ENCODE assay signal across 8 mouse cellular contexts in genomic region chr6:41136717-41137400, GRCm38 (mm10).
A peak's percentile ranks its signal among the peaks of the same experiment; 100 is the strongest.
DNase-seq lines count a peak whose midpoint lies in the region; ATAC-seq and TF ChIP-seq lines count a peak whose summit lies in the region.

No protein-coding gene starts in this region.

- no peak for TF ChIP-seq POLR2A in kidney, adult 2 months (IDR thresholded peaks at IDR 0.05; ENCODE audit: low read depth, low read length)

- H3K9ac ChIP-seq in kidney, embryonic 16.5 days (replicated peaks; ENCODE audit: low read length), result no peak overlapping the region
- no peak overlapping the region for H3K9ac ChIP-seq in hindbrain, embryonic 13.5 days

- H3K9me3 ChIP-seq in kidney, embryonic 16.5 days (ENCODE audit: low read length), result no peaks in the 10 kb centered on the region
- no peaks in the 10 kb centered on the region for H3K9me3 ChIP-seq in hindbrain, embryonic 13.5 days
- no peaks in the 10 kb centered on the region for H3K9me3 ChIP-seq in limb, embryonic 10.5 days (replicated peaks)

- H3K27ac ChIP-seq in kidney, adult 2 months (ENCODE audit: insufficient read depth, low read depth, low read length), result no peak overlapping the region
- no peak overlapping the region for H3K27ac ChIP-seq in kidney, embryonic 16.5 days (ENCODE audit: low read length)
- H3K27ac ChIP-seq in hindbrain, embryonic 13.5 days, result no peak overlapping the region
- no peak overlapping the region for H3K27ac ChIP-seq in limb, embryonic 10.5 days

- peak; percentile 40 for TF ChIP-seq CTCF in kidney, adult 2 months (conservative IDR thresholded peaks at IDR 0.05; ENCODE audit: insufficient read depth, insufficient read length, low read depth, low read length)

- H3K36me3 ChIP-seq in kidney, adult 2 months (ENCODE audit: control insufficient read depth, insufficient read depth, low read length), result no peaks in the 10 kb centered on the region
- H3K36me3 ChIP-seq in kidney, embryonic 16.5 days (ENCODE audit: insufficient read depth, low read length), result no peaks in the 10 kb centered on the region
- no peaks in the 10 kb centered on the region for H3K36me3 ChIP-seq in hindbrain, embryonic 13.5 days
- H3K36me3 ChIP-seq in limb, embryonic 10.5 days, result no peaks in the 10 kb centered on the region

- no peak; the same call in 1 of the 2 replicates for ATAC-seq in kidney, embryonic 16.5 days (ENCODE audit: low FRiP score, low TSS enrichment)
- peak; percentile 73 for ATAC-seq in hindbrain, embryonic 13.5 days (ENCODE audit: low FRiP score)

- no peak overlapping the region for H3K4me3 ChIP-seq in kidney, adult 2 months (ENCODE audit: insufficient read depth, low read depth, low read length)
- H3K4me3 ChIP-seq in kidney, embryonic 16.5 days (ENCODE audit: low read length), result no peak overlapping the region
- H3K4me3 ChIP-seq in hindbrain, embryonic 13.5 days, result no peak overlapping the region
- H3K4me3 ChIP-seq in limb, embryonic 10.5 days, result no peak overlapping the region

- DNase-seq in kidney, adult 2 months, result peak; percentile 51
- peak; percentile 52 for DNase-seq in Muller cell, postnatal 12 days (ENCODE audit: inconsistent ontology term)
- peak; percentile 84 for DNase-seq in embryo, embryonic 10 days (ENCODE audit: low spot score)
- peak; percentile 47 for DNase-seq in limb, embryonic 10.5 days (ENCODE audit: low spot score)
- DNase-seq in naive thymus-derived CD4-positive, alpha-beta T cell, adult 2 months (ENCODE audit: low read depth), result peak; percentile 82
- peak; percentile 82 for DNase-seq in thymus, postnatal 0 days (ENCODE audit: low spot score)

- H3K4me2 ChIP-seq in kidney, embryonic 16.5 days (replicated peaks; ENCODE audit: low read depth, low read length), result no peak overlapping the region
- H3K4me2 ChIP-seq in hindbrain, embryonic 13.5 days, result no peak overlapping the region

- H3K27me3 ChIP-seq in kidney, adult 2 months (replicated peaks; ENCODE audit: control insufficient read depth, insufficient read depth, low read length), result no peaks in the 10 kb centered on the region
- H3K27me3 ChIP-seq in kidney, embryonic 16.5 days (ENCODE audit: insufficient read depth, low read length), result no peaks in the 10 kb centered on the region
- no peaks in the 10 kb centered on the region for H3K27me3 ChIP-seq in hindbrain, embryonic 13.5 days
- H3K27me3 ChIP-seq in limb, embryonic 10.5 days (ENCODE audit: low read depth, poor library complexity, severe bottlenecking), result no peaks in the 10 kb centered on the region

- 34% methylated on average over 6 of the region's 6 CpGs for WGBS in kidney, adult 2 months
- WGBS in kidney, embryonic 16.5 days, result 30% methylated on average over 6 of the region's 6 CpGs
- WGBS in hindbrain, embryonic 13.5 days, result 35% methylated on average over 6 of the region's 6 CpGs
- WGBS in limb, embryonic 10.5 days, result 42% methylated on average over 6 of the region's 6 CpGs

- H3K4me1 ChIP-seq in kidney, adult 2 months (ENCODE audit: control insufficient read depth, insufficient read depth, low read length), result no peaks in the 10 kb centered on the region
- no peaks in the 10 kb centered on the region for H3K4me1 ChIP-seq in kidney, embryonic 16.5 days (ENCODE audit: insufficient read depth, low read length)
- no peaks in the 10 kb centered on the region for H3K4me1 ChIP-seq in hindbrain, embryonic 13.5 days (replicated peaks)
- H3K4me1 ChIP-seq in limb, embryonic 10.5 days, result no peaks in the 10 kb centered on the region
